Mouse (Mus musculus) embryo, embryonic 11 days (tissue): ENCODE measurements around the gene Coro2a.
"Not testable (repeated sequence)": the region's sequence is repeated elsewhere in the genome, so short reads cannot be mapped to it uniquely, and the experiment has no call there.

Source experiments
- DNase-seq: peaks from one replicate; pipeline ENCODE4 v3.0.0-alpha.2; 2015

Coro2a gene

GRCm38 (mm10) chr4:46601844-46602423 is at the start of gene Coro2a:
Gene Coro2a (minus strand): TSS chr4:46602202.
- DNase-seq, result peak; percentile 85

- DNase-seq, result peak; percentile 94
Measured at GRCm38 (mm10) chr4:46650086-46650753, 48.2 kb upstream of the Coro2a start, which contains the start of gene Tbc1d2. Gene Tbc1d2 (minus strand): TSS chr4:46650209.

DNA sequence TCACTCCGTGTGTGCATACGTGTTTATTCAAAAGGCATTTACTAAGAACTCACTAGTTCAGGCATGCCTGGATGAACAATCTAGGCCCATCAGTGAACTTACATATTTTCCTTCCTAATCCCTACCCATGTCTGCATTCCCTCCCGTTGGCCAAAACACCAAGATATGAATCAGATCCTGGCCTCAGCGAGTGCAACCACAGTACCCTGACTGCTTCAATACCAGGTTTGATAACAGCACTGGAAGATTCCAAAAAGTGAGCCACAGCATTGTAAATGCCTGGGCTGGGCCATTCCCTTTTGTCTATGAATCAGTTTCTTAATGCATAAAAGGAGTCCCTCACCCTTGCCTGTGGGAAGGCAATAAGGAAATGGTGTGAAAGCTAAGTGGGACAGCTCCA is 47.2 kb upstream of the Coro2a start:
- no peak for DNase-seq

- no peak for DNase-seq
Measured at GRCm38 (mm10) chr4:46643676-46644112, 41.7 kb upstream of the Coro2a start.

- DNase-seq, result no peak
Measured at GRCm38 (mm10) chr4:46642924-46643675, 41.1 kb upstream of the Coro2a start.

DNA sequence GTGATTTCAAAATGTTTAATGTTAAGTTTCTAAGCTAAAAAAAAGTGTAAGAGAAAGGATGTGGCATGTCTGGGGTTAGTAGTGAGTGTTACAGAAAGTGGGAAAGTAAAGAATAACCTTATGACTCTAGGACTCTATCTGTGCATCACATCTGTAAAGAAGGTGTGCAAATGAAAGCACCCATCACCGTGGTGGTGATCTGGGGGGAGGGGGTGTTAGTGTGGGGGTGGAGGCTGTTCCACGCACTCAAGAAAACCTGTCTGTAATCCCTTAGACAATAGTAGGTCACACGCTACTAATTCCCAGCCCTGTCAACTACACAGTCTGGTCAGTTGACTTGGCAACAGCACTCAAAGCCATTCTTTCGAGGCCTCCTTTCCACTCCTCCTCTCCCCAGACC is 39.3 kb upstream of the Coro2a start:
- DNase-seq, result no peak

- no peak for DNase-seq
Measured at GRCm38 (mm10) chr4:46639866-46640265, 37.9 kb upstream of the Coro2a start.

DNA sequence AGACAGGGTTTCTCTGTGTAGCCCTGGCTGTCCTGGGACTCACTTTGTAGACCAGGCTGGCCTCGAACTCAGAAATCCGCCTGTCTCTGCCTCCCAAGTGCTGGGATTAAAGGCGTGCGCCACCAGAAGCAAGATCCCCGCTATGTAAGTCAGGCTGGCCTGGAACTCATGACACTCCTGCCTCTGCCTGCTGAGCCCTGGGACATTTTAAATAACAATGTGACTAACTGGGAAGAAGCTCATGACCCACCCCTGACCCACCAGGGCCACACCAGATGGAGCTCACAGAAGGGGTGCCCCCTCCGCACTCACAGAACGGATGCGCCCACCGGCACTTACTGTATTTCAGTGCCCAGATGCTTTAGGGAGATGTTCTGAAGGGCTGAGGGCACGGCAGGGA is 35.2 kb upstream of the Coro2a start:
- not testable (repeated sequence) for DNase-seq

DNA sequence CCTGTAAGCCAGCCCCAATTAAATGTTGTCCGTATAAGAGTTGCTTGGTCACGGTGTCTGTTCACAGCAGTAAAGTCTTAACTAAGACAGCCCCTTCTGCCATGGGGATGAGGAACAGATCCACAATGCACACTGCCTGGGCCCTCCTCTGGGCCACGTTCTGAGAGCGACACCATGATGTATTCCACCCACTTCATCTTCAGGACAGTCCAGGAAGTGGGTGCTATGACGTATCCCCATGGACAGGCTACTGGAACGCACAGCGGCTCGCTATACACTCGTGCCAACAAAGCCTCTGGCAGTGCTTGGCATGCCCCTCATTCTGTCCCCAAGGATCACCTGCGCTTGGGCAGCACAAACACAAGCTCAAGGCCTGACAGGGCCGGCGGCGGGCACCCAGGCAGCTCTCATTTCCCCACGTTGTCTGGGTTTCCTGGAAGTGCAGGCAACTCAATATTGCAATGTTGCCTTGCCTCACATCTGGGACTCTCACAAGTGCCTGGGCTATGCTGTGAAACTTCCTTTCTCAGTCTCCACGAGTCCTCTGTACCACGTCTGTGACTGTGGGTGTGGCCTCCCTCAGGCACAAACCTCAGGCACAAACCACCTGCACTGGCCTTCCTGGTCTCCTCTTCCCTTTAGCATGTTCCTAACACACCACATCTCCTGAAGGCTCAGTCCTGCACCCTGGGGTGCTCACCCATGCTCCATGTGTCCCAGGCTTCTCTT is 33.9 kb upstream of the Coro2a start:
- no peak for DNase-seq

DNA sequence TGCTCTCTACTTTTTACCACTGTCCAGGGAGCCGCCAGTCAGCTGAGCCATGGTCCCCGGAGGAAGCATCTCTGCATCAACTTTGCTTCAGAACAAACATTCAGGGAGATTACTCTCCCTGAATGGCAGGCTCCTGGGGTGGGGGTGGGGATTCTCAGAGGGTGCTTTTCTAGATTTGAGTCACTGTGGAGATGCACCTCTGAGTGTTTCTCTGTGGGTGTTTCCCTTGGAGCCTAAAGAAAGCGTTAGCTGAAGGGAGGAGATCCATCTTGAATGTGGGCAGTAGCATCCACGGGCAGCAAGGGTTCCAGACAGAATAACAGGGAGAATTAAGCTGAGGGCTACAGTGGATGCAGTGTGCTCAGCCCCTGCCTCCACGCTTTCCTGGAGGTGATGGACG is 32.9 kb upstream of the Coro2a start:
- no peak for DNase-seq

DNA sequence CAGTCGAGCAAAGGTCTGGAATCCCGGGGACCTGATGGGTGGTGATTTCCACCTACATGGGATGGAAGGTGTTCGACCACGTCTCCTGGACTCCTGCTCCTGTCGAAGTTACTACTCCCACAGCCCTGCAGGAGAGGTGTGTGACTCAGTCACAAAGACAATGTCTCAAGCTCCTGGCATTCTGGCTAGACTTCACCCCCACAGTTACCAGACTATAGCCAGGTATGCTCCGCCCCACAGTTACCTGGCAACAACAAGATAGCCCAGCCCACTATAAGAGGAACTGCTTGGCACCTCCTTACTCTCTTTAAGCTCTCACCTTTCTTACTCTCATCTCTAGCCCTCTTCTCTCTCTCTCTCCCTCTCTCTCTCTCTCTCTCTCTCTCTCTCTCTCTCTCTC is 31.6 kb upstream of the Coro2a start:
- DNase-seq, result not testable (repeated sequence)

DNA sequence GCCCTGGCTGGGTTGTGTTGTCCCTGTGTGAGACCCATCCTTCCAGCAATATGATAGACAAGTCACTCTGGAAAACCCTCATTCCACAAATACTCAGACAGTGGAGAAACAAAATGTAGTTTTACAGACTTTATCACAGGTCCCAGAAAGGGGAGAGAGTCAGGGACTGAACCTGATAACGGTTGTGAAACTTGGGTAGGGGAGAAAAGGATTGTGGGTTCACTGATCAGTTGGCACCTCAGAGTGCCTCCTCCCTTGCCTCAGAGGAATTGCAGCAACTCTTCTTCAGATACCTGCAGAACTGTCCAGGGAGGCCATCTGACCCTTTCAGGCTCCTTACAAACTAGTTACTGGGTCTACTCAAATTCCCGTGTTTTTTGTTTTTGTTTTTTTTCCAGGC is 30.5 kb upstream of the Coro2a start:
- DNase-seq, result no peak

DNA sequence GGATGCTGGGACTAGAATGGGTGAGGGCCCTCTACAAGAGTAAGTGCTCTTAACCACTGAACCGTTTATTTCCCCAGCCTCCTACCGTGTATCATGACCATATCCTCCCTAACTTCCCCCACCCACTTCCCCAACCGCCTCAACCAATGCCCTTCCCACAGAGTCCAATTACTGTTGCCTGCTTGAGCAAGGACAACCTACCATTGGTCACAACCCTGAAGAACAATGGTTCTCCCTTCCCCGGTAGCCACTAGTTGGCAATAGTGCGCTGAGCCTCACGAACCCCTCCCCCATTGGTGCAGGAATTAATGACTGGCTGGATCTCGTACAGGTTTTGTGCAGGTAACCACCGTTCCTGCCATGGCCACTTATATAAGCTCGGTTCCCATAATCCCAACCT is 28.4 kb upstream of the Coro2a start:
- DNase-seq, result peak; percentile 17

- peak; percentile 20 for DNase-seq
Measured at GRCm38 (mm10) chr4:46628873-46629272, 26.9 kb upstream of the Coro2a start.

- DNase-seq, result no peak
Measured at GRCm38 (mm10) chr4:46628081-46628480, 26.1 kb upstream of the Coro2a start.

DNA sequence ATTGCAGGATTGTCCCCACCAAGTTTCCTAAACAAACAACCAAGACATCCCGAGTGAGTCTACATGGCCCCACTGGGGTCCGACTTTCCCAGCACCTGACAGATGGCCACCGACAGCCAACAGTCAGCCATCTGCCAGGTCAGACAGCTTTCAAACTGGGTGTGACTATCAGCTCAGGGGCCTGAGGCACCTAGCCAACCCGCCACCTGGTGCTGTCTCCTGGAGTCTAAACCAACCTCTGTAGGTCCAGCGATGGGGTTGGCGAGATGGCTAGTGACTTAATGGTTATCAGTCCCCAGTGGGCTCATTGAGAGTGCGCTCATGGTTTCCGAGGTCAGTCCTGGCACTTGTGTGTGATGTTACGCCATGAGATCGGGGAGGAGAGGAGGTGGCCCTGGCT is 23.1 kb upstream of the Coro2a start:
- DNase-seq, result no peak

GRCm38 (mm10) chr4:46623007-46623406 is 21.0 kb upstream of the Coro2a start:
- DNase-seq, result no peak

GRCm38 (mm10) chr4:46620946-46621345 is 18.9 kb upstream of the Coro2a start:
- no peak for DNase-seq

GRCm38 (mm10) chr4:46620330-46620729 is 18.3 kb upstream of the Coro2a start:
- peak; percentile 59 for DNase-seq

GRCm38 (mm10) chr4:46618196-46618817 is 16.3 kb upstream of the Coro2a start:
- DNase-seq, result no peak

DNA sequence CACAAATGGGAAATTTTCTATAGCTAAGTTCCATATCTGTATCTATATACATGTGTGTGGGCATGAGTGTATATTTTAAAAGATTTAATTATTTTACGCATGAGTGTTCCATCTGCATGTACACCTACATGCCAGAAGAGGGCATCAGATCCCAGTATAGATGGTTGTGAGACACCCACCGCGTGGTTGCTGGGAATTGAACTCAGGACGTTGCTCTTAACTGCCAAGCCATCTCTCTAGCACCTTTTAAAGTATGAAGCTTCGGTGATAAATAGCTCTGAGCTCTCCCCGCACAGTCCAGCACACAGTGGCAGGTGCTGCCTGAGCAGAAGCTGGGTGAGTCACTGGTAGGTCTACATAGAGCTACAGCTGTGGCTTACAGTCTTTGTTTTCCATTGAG is 15.4 kb upstream of the Coro2a start:
- DNase-seq, result no peak

GRCm38 (mm10) chr4:46614641-46615040 is 12.6 kb upstream of the Coro2a start:
- DNase-seq, result no peak

DNA sequence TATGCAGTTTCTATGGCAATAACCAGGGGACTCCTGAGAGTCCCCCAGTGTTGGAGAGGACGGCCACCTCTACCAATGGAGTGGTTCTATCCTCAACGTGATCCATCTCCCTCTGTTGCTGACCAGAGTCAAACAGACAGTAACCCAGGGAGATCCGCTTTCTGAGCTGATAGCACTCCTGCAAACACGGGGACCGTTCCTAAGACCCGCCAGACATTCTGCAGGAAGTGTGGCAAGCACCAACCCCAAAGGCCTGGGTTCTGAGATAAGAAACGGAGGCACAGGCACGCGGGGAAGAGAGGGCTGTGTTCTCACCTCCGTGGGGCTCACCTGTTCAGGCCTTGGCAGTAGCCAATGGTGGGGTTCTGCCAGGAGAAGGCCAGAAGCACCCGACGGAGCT is 11.6 kb upstream of the Coro2a start:
- DNase-seq, result no peak
